Mouse (Mus musculus) cerebellum, adult 11 months (tissue): ENCODE measurements at regions not wholly inside any gene's neighbourhood (a gene's known extent, or its start where the extent isn't known, plus 50 kb on each side); places are given as distances from the start of the nearest gene placed in this dataset.
A peak's percentile ranks its signal among the peaks of the same experiment; 100 is the strongest.

Experiments
- DNase-seq: peaks from one replicate; pipeline ENCODE4 v3.0.0; 2022

DNA sequence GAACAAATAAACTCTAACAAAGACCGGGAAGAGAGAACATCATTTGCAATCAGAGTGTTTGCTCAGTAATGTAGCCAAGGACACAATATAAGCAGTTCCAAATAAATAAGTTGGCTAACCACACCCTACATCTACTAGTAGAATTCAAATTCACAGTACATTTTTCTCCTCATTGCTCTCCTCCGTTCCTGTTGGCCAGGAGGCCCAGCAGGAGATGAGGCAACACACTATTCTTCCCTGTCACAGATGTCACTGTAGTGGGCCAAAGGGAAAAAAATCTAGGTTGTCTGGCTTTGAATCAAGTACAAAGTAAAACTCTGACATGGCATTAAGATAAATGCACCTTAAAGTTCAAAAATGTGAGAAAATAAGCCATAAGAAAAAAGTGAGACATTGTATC is 1526.0 kb upstream of the Slc7a12 start:
- peak; percentile 9 for DNase-seq
